Mouse (Mus musculus): ENCODE results near the gene Pla2g4c.
"Not testable (repeated sequence)": the region's sequence is repeated elsewhere in the genome, so short reads cannot be mapped to it uniquely, and the experiment has no call there.

The Pla2g4c gene

DNA sequence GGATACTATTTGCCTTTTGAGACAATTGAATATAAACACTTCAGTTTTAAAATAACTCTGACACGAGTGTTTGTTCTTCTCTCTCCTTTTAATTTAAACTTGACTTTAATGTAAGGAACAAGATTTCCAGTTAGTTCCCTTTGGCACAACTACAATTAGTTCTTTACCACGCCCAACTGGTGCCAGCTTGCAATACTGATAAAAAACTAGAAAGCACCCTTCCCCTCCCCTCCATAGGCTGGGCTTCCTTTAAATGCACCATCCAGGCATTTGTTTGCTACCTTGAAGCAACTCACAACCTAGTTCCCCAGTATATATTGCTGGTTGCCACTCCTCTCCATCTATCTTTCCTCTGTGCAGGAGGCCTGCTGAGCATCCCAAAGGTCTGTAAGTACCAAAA is at the start of gene Pla2g4c:
TSS of gene Pla2g4c (plus strand) at position 340 of the 400 bp plus-strand sequence.
- DNase-seq (ENCODE audit: low spot score in 2 of 2) = no peak

DNA sequence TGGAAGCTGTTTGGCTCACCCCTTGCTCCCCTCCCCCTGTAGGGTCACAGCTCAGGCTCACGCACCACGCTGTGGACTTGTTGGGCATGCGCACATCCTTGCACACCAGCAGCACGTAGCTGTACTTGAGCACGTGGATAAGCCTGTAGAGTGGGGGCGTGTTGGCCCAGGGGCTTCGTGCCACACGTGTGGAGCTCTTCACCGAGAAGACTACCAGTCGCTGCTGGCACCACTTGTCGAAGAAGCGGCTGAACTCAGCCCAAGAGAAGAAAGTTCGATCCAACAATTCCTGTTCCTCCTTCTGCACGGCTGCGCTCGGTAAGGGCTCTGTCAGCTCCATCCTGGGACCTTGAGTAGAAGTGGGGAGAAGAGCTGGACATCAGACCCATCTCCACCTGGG is 47.4 kb upstream of the Pla2g4c start, which contains the start of gene Lig1:
TSS of gene Lig1 (plus strand) at position 203 of the 400 bp plus-strand sequence.
- no peak for DNase-seq (ENCODE audit: low spot score in 2 of 2)

DNA sequence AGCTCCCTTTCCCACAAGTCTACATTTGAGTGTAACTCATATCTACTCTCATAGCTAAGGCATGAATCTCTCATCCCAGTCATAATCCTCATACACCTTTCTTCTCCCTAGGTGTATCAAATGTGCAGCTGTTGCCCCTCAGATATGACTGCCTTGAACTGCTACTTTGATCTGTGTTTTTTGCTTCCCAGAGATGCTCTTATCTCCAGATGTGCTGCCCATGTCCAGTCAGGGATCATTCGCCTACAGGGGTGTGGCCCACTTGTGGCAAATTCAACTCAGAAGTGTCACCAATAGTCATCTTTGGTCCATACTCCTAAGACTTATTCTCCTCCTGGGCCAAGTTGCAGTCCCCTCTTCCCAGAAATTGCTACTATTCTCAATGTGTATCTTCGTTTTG is 46.6 kb upstream of the Pla2g4c start:
- no peak for DNase-seq (ENCODE audit: low spot score in 2 of 2)

DNA sequence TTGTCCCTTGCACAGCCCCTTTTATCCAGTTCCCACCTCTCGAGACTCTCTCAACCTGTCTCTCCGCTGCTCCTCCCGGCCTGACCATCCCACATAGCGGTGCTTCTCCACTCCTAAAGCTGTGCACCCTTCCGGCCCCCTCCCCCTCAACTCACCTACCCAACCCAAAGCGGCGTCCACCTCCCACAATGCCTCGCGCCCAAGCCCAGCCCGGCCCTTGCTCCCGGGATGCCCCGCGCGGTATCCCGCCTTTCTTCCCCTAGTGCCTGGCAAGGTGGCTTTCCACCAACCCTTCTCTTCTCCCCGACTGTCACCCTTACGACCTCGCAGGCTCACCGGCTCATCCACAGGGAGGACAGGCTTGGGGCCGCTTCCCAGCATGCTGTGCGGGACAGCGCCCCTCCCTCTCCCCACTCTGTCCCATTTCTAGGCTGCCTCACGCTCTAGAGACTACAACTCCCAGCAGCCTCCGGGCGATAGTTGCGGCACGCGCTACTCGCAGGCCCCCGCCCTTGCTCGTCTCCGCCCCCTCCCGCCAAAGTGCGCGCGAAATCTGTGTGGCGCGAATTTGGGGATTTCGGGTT is 46.1 kb upstream of the Pla2g4c start, which contains the start of gene Zswim9:
TSS of gene Zswim9 (minus strand) at position 414 of the 584 bp plus-strand sequence.
- DNase-seq (ENCODE audit: low spot score in 2 of 2) = peak; percentile 87

DNA sequence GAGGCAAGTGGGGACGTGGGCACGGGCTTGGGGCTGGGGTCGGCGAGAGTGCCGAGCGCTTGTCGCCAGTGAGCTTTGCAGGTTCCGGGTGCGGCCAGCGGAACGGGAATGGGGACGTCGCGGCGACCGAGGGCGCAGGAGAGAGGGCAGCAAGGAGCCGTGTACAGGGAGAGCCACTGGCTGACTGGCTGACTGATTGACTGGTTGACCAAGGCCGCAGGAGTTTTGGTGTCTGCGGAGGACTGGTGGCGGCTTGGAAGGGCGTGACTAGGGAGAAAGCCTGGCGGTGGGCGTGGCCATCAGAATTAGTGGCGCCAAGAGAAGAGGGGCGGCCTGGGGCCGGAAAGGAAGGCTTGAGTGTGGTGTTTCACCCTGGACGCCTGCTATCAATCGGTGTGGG is 45.5 kb upstream of the Pla2g4c start:
- DNase-seq (ENCODE audit: low spot score in 2 of 2) = not testable (repeated sequence)

DNA sequence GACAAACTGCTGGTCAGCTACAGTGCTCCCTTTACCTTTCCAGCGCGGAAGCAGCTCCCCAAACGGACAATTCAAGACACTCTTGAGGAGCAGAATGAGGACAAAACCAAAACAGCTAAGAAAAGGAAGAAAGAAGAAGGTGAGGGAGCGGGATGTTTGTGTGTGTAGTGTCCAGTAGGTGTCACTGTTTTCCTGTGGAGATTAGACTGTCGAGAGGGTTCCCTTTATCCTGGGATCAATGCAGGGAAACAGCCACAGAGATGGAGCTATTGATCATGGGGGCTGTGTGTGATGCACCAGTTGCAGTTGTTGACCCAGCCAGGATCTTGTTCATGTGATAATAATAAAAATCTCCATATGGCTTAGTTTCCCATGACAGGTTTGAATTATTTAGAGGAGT is 35.8 kb upstream of the Pla2g4c start:
- DNase-seq (ENCODE audit: low spot score in 2 of 2) = no peak

DNA sequence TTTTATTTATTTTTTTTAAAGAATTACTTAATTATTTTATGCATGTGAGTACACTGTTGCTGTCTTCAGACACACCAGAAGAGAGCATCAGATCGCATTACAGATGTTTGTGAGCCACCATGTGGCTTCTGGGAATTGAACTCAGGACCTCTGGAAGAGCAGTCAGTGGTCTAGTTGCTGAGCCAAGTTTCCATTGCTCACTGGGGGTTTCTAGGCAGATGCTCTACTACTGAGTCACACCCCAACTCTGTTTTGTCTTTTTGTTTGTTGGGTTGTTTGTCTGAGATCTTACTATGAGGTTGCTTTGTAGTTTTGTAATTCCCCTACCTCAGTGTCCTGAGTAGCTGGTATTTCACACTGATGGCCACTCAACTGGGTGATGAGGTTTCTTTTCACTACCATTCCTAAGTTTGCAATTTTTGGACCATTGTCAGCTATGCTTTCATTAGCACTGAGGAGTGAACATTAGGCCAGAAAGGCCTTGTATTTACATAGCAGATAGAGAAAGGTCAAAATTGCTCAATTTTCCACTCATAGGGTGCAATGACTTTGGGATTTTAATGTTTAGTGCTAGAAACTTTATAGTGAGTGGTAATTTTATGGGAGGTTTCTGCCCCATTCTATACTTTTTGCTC is 34.3 kb upstream of the Pla2g4c start:
- no peak for DNase-seq (ENCODE audit: low spot score in 2 of 2)

DNA sequence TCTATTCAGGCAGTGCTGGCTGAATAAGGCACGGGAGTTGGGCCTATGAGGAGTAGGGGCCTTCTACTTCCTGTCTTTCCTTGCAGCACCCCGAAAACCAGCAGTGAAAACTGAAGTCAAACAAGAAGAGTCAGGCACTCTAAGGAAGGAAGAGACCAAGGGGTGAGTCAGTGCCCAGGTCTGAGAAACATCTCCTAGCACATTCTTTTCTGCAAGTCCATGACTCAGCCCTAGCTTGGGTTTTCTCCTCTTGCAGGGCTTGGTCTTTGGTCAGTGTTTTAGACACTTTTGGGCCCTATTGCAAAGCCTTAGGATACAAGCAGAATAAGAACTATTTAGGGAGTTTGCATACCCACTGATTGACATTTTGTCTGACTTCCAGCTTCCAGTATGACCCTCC is 33.1 kb upstream of the Pla2g4c start:
- DNase-seq (ENCODE audit: low spot score in 2 of 2) = no peak

DNA sequence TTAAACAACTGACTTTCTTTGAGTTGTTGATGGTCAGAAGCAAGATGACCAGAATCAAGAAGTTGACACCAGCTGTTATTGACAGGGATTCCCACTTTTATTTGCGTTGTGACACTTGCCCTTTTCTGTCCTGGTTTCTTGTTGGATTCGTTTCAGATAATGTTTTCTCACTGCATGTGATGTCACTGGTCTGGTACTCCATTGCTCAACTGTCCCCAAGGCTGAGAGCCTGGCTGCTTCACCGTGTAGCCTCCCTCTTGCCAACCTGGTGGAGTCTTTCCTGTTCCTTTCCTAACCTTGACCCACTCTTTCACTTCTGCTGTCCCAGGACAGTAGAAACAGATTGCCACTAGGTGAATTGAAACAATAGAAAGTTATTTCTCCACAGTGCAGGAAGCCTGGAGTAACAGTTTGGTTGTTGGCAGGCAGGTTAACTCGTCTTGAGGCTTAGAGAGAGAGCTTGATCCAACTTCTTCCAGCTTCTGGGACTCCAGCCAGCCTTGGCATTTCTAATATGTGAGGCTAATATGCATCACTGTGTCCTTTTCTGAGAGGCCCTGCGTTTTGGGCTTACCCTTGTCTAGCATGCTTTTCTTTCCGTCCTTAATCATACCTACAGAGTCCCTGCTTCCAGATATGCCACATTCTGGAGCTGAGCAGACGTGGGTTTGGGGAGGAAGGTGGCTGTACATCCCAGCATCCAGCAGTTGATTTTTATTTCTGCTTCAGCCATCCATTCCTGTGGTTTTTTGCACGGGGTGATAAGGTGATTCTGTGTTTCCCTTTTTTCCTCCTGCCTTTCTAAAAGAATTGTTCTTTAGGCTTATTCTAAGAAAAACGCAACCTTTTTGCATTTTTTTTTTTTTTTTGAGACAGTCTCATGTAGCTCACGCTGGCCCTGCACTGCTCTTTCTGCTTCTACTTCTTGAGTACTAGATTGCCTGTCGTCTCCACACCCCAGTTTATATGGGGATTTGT is 30.3 kb upstream of the Pla2g4c start:
- no peak for DNase-seq (ENCODE audit: low spot score in 2 of 2)

DNA sequence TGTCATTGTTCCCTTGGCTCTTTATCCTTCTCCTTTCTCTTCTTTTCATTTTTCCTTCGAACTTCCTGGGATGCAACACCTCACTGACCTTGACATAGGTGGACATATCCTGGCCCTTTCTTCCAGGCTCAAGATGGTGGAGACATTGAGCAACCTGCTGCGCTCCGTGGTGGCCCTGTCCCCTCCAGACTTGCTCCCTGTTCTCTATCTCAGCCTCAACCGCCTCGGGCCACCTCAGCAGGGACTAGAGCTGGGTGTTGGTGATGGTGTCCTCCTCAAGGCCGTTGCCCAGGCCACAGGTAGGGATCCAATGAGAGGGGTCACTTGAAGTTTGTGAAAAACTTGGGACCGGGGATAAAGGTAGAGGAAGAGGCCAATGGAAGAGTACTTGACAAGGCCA is 29.2 kb upstream of the Pla2g4c start:
- DNase-seq (ENCODE audit: low spot score in 2 of 2) = no peak

DNA sequence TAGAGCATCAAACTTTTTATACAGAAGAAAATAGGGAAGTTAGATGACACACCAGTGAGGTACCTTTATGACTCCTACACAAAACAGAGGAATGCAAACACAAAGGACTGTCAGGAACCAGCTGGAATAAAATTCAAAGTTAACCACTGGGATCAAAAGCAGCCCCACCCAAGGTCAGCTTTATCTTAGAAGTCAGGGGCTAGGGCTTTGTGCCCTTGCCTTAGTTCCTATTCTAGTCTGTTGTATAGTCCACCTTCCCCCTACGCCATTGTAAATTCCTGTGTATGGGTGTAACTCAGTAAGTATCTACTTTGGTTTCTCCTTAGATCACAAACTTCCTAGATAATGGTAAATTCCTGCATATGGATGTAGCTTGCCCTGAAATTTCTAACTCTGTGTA is 26.8 kb upstream of the Pla2g4c start:
- no peak for DNase-seq (ENCODE audit: low spot score in 2 of 2)

DNA sequence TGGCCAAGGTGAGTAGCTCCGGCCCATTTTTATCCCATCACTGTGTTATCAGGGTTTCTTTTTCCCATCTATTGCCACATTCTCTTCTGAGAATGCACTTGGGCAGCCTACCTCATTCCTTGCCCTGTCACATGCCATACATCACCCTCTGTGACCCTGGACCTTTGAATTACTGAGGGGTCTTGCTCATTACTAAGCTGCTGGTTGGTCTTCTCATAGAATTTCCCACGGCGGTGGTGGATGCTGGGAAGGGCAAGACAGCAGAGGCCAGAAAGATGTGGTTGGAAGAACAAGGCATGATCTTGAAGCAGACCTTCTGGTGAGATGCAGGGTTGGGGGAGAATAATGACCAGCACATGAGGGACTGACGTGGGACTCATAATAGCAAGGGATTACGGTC is 25.6 kb upstream of the Pla2g4c start:
- DNase-seq (ENCODE audit: low spot score in 2 of 2) = no peak

DNA sequence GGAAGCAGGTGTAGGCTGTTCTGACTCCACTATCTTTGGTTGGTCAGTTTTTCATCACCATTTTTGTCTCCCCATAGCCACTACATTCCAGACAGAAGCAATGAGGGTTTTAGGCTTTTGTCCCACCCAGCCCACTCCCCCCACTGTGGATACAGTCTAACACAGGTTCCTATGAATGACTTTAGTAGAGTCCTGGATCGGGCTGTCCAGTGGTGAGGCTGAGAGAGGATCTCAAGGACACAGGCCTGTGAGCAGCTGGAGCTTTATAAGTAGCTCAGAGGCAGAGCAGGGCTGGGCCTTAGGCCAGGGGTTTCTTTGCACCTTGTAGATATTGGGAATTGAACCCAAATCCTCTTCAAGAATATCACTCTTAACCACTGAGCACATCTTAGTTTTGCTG is 22.8 kb upstream of the Pla2g4c start:
- DNase-seq (ENCODE audit: low spot score in 2 of 2) = no peak

DNA sequence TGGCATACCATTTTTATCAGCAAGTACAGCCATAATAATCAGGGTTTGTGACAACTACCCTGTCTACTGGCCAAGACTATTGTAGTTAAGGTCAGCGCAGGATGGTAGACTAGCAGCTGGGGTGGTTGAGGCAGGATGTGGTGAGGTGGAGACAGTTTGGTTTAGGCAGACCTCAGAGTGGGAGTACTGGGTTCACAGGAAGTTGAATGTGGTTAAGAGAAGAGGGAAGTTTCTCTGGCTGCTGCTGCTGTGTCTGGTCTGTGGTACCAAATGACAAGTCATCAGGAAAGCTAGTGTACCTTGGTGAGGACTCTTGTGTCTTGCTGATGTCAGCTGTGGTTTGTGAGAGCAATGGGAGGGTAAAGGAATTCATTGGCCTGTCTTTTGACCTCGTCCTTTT is 21.7 kb upstream of the Pla2g4c start:
- DNase-seq (ENCODE audit: low spot score in 2 of 2) = no peak

DNA sequence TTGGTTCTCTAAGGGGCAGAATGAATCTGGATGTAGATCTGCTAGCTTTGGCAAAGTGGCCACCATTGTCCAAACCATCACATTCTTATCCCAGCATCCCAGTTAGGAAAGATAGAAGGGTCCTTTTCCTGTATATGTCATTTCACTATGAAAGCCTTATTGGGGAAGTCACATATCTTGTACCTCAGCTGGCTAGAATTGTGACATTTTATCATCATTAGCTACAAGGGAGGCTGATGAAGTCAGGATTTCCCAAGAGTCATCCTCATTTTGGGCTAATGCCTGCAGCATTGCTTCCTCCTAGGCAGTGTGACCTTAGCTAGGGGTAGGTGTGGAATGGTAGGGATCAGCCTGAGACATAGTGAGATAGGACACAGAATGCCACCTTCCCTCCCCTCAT is 21.1 kb upstream of the Pla2g4c start:
- DNase-seq (ENCODE audit: low spot score in 2 of 2) = no peak

DNA sequence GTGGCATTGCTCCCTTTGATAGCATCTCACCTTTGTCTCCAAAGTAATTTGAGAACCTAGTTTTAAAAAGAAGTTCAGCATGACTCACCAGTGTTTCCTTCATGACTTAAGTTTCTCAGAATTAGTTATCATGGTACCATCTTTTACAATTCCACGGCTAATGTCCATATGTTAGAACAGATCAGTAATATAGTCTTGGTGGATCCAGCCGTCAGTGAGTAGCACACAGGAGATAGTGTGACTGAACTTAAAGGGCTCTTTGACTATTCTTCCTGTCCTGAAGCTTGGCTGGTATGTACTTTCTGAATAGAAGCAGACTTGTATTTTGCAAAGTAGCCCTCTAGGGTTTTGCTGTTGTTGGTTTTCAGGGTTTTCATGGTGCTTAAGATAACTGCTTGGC is 15.0 kb upstream of the Pla2g4c start:
- no peak for DNase-seq (ENCODE audit: low spot score in 2 of 2)

DNA sequence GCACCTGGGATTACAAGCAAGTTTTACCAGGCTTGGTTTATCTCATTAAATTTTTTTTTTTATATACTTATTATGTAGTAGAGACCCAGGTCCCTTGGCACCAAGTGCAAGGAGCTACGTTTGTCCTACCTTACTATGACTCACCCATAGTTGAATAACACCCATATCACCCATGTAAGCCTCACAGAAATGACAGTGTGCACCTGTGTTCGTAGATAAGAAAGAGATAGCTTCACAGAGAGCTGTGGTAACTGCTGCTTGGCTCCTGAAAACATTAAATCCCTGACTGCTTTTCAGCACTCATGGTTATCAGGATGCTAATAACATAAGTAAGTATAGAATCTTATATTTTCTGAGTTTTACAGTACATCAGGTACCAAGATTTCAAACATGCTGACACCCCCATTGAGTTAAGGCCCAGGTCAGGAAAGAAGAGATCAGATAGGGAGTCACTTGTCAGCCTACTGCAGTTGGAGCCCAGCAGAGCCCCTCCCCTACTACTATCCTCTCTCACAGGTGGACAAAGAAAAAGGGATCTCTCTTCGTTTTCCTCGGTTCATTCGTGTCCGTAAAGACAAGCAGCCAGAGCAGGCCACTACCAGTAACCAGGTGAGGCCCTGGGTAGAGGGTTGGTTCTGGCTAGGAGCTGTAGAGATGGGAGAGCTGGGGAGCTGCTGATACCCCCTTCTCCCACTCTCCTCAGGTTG is 13.8 kb upstream of the Pla2g4c start:
- no peak for DNase-seq (ENCODE audit: low spot score in 2 of 2)

DNA sequence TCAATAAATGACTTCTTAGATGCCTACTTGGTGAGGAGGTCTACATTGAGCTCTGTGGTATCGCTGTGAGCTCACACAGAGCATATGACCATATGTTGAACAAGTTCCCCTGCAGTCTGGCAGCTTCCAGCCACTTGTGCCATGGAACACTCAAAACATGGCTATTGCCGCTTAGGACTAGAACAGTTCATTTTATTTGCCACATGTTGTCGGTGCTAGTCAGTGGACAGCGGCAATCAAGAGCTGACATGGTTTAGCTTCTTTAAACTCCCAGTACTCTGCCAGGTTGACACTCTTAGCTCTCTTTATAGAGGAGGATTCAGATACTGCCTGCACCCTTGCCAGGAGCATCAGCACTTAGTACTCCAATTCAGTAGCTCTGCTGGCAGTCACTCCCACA is 13.1 kb upstream of the Pla2g4c start:
- no peak for DNase-seq (ENCODE audit: low spot score in 2 of 2)

DNA sequence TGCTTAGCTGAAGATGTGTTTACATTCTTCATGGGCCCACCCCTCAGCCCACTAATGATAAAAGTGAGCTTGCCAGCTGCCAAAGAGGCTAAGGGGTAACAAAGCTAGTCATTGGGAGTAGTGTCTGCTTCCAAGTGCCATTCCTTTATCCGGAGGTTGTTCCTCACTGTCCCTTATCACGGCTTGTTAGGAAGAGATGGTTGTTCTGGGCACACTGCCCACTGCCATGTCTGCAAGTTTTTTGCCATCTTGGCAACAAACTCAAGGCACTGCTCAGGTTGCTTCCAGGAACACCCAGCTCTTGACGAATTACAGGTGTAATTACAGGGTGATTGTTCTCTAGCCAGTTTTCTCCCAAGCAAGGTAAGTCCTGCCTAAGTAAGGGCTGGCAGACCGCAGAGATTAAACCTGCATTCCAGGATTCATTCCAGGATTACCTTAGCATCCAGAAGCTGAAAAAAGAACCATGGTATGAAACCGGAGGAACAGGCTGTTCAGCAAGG is 10.3 kb upstream of the Pla2g4c start:
- no peak for DNase-seq (ENCODE audit: low spot score in 2 of 2)

DNA sequence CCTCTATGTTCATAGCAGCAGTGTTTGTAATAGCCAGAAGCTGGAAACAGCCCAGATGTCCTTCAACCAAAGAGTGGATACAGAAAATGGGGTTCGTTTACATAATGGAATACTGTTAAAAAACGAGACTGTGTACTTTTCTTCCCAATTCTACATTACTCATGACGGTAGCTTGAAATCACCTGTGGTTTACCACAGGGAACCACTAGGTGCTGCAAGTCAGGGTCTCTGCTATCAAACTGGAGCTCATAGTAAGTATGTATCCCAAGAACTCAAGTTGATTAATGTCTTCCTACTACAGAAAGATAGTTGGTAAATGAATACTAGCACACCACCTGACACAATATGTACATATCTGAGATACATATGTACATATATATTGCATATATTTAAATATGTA is 3.0 kb upstream of the Pla2g4c start:
- no peak for DNase-seq (ENCODE audit: low spot score in 2 of 2)

DNA sequence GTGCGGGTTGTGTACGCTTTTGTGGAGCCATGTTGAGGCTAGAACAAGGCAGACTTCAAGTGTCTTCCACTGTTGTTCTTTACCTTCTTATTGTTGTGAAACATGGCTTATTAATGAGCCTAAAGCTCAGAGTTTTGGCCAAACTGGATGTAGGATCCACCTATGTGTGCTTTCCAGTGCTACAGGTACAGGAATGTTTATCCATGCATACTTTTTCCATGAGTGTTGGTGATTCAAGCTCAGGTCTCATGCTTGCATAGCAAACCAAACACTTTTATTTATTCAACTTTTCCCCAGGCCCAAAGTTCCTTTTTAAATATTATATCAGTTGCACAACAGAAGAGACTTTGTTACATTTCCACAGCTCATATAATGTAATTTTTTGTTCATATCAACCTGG is 6.1 kb downstream of the Pla2g4c start:
- DNase-seq (ENCODE audit: low spot score in 2 of 2) = no peak

DNA sequence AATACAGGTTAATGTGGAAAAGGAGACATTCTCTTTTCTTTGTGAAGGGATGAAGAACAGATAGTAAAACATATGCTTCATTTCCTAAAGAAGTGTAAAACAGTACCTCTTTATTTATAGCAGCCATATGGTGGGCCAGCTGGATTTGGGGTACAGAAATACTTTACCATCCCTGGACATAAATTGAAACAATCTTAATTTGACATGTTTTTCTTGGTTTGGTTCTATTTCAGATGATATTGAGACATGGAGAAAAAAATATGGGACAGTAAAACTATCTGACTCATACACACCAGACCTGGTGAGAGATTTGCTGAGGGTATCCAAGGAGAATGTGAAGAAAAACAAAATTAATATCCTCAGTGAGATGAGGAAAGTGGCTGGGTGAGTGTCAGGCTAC is 31.5 kb downstream of the Pla2g4c start:
- DNase-seq (ENCODE audit: low spot score in 2 of 2) = peak in 1 of 2 experiments; percentile 18

All from frontal cortex, postnatal 14 days (tissue).